In the genomic region with DNA sequence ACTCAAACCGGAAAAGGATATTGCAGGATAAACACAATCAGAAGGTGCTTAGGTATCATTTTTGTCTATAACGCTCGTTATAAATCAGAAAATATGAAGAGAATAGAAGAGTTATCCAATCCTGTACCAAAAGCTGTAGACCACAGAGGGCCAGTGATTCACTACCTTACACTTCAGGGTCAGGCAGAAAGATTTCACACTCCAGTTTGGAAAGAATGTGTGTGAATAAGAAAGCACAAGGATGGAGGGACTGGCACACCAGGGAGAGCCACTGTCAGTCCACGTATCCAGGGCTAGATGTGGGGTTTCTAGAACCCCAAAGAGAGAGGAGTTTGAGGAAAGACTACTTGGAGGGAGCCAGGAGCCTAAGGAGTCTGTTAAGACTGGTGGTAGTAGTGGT, we compare ENCODE assay signal across 10 mouse cellular contexts. TPM values are rescaled to one million over a fixed set of nuclear protein-coding genes. Genes with fewer than 3 reads are reported as not detected.
DNase-seq lines count a peak whose midpoint lies in the region; ATAC-seq and TF ChIP-seq lines count a peak whose summit lies in the region.
"Had no signal": no experiment of that assay in that cellular context is flagged by ENCODE, and none has a peak within 500 bp of the region (broad histone marks: within the 10 kb centered on the region; RNA-seq: fewer than 3 reads in every experiment).

No protein-coding gene starts in this region.

- H3K4me2 ChIP-seq in heart, embryonic 14.5 days (ENCODE audit: low read length) = peak overlapping the region; percentile 70
- 0 out of 2 replicates have a peak overlapping the region, but pooled peaks have one; percentile 80 for H3K4me2 ChIP-seq in CH12.LX (ENCODE audit: insufficient read depth, low read depth, poor library complexity, severe bottlenecking)
- H3K4me2 ChIP-seq in forebrain, embryonic 14.5 days (ENCODE audit: low read length) = peak overlapping the region; percentile 67; the same call in 1 of the 2 replicates
- H3K4me2 ChIP-seq in liver, embryonic 15.5 days = peak overlapping the region; percentile 87

- H3K4me1 ChIP-seq in heart, embryonic 14.5 days (ENCODE audit: control insufficient read depth in 2 of 2, insufficient read depth in 2 of 2, low read length in 2 of 2) = peaks cover 2 to 23% of the 10 kb centered on the region in 2 experiments
- H3K4me1 ChIP-seq in CH12.LX (ENCODE audit: control insufficient read depth in 1 of 2, insufficient read depth in 2 of 2) = peaks cover 3 to 34% of the 10 kb centered on the region in 2 experiments; a peak in 3 of 4 replicates
- peaks cover 17% of the 10 kb centered on the region; the same call in 1 of the 2 replicates for H3K4me1 ChIP-seq in forebrain, embryonic 14.5 days (ENCODE audit: control insufficient read depth, insufficient read depth, low read length)
- peaks cover 43% of the 10 kb centered on the region for H3K4me1 ChIP-seq in liver, embryonic 15.5 days (replicated peaks)

- ATAC-seq in heart, embryonic 14.5 days (ENCODE audit: insufficient number of reproducible peaks, insufficient read depth, low FRiP score, low read depth) = no peak
- no peak for ATAC-seq in forebrain, embryonic 14.5 days
- no peak for ATAC-seq in liver, embryonic 15.5 days (ENCODE audit: insufficient read depth)
- no peak for ATAC-seq in megakaryocyte-erythroid progenitor cell, adult 5-6 weeks (replicated peaks; ENCODE audit: low FRiP score, low TSS enrichment, poor library complexity, severe bottlenecking)

- no peak for TF ChIP-seq CTCF in CH12.LX (conservative IDR thresholded peaks at IDR 0.05 in 1 of 2, IDR thresholded peaks at IDR 0.05 in 1 of 2; ENCODE audit: low read depth in 2 of 2, low read length in 2 of 2)

- H3K27me3 ChIP-seq in heart, embryonic 14.5 days (ENCODE audit: control insufficient read depth, insufficient read depth, low read length) = no peaks in the 10 kb centered on the region
- peaks cover 27% of the 10 kb centered on the region for H3K27me3 ChIP-seq in CH12.LX (replicated peaks)
- H3K27me3 ChIP-seq in forebrain, embryonic 14.5 days (replicated peaks; ENCODE audit: control insufficient read depth, insufficient read depth, low read length) = no peaks in the 10 kb centered on the region
- peaks cover 44% of the 10 kb centered on the region for H3K27me3 ChIP-seq in liver, embryonic 15.5 days

- no peak for TF ChIP-seq POLR2A in CH12.LX (IDR thresholded peaks at IDR 0.05; ENCODE audit: low read depth, low read length)

- no peaks in the 10 kb centered on the region for H3K36me3 ChIP-seq in heart, embryonic 14.5 days (ENCODE audit: control insufficient read depth, insufficient read depth, low read length)
- no peaks in the 10 kb centered on the region for H3K36me3 ChIP-seq in CH12.LX (replicated peaks in 1 of 2; ENCODE audit: control insufficient read depth in 1 of 2, insufficient read depth in 1 of 2, low read length in 1 of 2)
- no peaks in the 10 kb centered on the region for H3K36me3 ChIP-seq in forebrain, embryonic 14.5 days (ENCODE audit: control insufficient read depth, insufficient read depth, low read length)
- H3K36me3 ChIP-seq in liver, embryonic 15.5 days (replicated peaks) = no peaks in the 10 kb centered on the region

- WGBS in heart, embryonic 14.5 days = 51% methylated on average over 4 of the region's 4 CpGs
- 63% methylated on average over 4 of the region's 4 CpGs for WGBS in forebrain, embryonic 14.5 days
- WGBS in liver, embryonic 15.5 days (ENCODE audit: insufficient replicate concordance) = 40% methylated on average over 4 of the region's 4 CpGs

- no peak for TF ChIP-seq EP300 in CH12.LX (IDR thresholded peaks at IDR 0.05; ENCODE audit: low read length)

- H3K27ac ChIP-seq in heart, embryonic 14.5 days (replicated peaks in 1 of 2; ENCODE audit: control insufficient read depth in 1 of 2, insufficient read depth in 1 of 2, low read depth in 2 of 2, low read length in 2 of 2) = peak overlapping the region; percentile 93 to 96; a peak in 3 of 4 replicates
- H3K27ac ChIP-seq in CH12.LX (ENCODE audit: insufficient read depth, low read depth) = no peak overlapping the region
- no peak overlapping the region for H3K27ac ChIP-seq in forebrain, embryonic 14.5 days (ENCODE audit: low read depth, low read length)
- peak overlapping the region; percentile 92; the same call in 1 of the 2 replicates for H3K27ac ChIP-seq in liver, embryonic 15.5 days (replicated peaks)

- no peak for DNase-seq in heart, postnatal 25 days (ENCODE audit: low spot score)
- DNase-seq in CH12.LX (ENCODE audit: extremely low read depth) = no peak
- no peak for DNase-seq in forebrain, embryonic 14.5 days (ENCODE audit: low spot score)
- no peak for DNase-seq in right cerebral cortex, postnatal 4 days
- DNase-seq in natural killer cell, adult 2 months (ENCODE audit: low spot score in 2 of 2) = no peak

- intact Hi-C loops in heart, postnatal 25 days (cut with DNase I) = loop anchor here (5.0 to 10.0 kb wide), 2 partner anchors 55 to 148 kb away; no protein-coding TSS in a partner anchor

- dilution Hi-C loops in CH12.LX (cut with MboI; ENCODE audit: extremely low pct_ligation_motif_present, extremely low pct_unique_long_range_greater_than_20kb, low sequenced_read_pairs) = no loop called here

- no peaks in the 10 kb centered on the region for H3K9me3 ChIP-seq in heart, embryonic 14.5 days (ENCODE audit: control insufficient read depth, low read length)
- no peaks in the 10 kb centered on the region for H3K9me3 ChIP-seq in CH12.LX (replicated peaks; ENCODE audit: low read length)
- no peaks in the 10 kb centered on the region; the same call in 1 of the 2 replicates for H3K9me3 ChIP-seq in forebrain, embryonic 14.5 days (replicated peaks; ENCODE audit: control insufficient read depth, low read length)
- no peaks in the 10 kb centered on the region for H3K9me3 ChIP-seq in liver, embryonic 15.5 days (replicated peaks)
- H3K9me3 ChIP-seq: G1E had no signal

- in situ Hi-C loops in CH12.LX (cut with MboI; ENCODE audit: low pct_ligation_motif_present, low pct_unique_long_range_greater_than_20kb, low sequenced_read_pairs) = no loop called here

- H3K4me3 ChIP-seq in heart, embryonic 14.5 days (ENCODE audit: control insufficient read depth in 1 of 2, insufficient read depth in 1 of 2, low read depth in 1 of 2, low read length in 2 of 2) = 0 out of 4 replicates have a peak overlapping the region, but pooled peaks of 1 of the 2 experiments have one; percentile 58
- H3K4me3 ChIP-seq in CH12.LX (replicated peaks in 1 of 3; ENCODE audit: low read depth in 2 of 3, low read length in 2 of 3, poor library complexity in 1 of 3) = no peak overlapping the region
- H3K4me3 ChIP-seq in forebrain, embryonic 14.5 days (ENCODE audit: low read depth, low read length) = no peak overlapping the region
- peak overlapping the region; percentile 87 for H3K4me3 ChIP-seq in liver, embryonic 15.5 days (replicated peaks)

- H3K79me2 ChIP-seq in CH12.LX (replicated peaks; ENCODE audit: control insufficient read depth, extremely low read depth, insufficient read depth, poor library complexity, severe bottlenecking) = peaks cover 21% of the 10 kb centered on the region

- no peak for TF ChIP-seq RAD21 in CH12.LX (IDR thresholded peaks at IDR 0.05; ENCODE audit: low read depth, low read length)

- peak overlapping the region; percentile 78 for H3K9ac ChIP-seq in heart, embryonic 14.5 days (ENCODE audit: low read length)
- no peak overlapping the region; the same call in 1 of the 2 replicates for H3K9ac ChIP-seq in CH12.LX (ENCODE audit: insufficient read depth, low read depth)
- peak overlapping the region; percentile 35; the same call in 1 of the 2 replicates for H3K9ac ChIP-seq in forebrain, embryonic 14.5 days (ENCODE audit: low read length)
- peak overlapping the region; percentile 50 for H3K9ac ChIP-seq in liver, embryonic 15.5 days

TF ChIP-seq in CH12.LX, 34 proteins besides CTCF, POLR2A, EP300 and RAD21 (continues in another document):
- no peak for TF ChIP-seq NELFE (IDR thresholded peaks at IDR 0.05; ENCODE audit: low read depth, low read length)
- no peak for TF ChIP-seq IRF4 (IDR thresholded peaks at IDR 0.05; ENCODE audit: low read depth, low read length)
- TF ChIP-seq TBP (conservative IDR thresholded peaks at IDR 0.05; ENCODE audit: low read depth, low read length) = no peak
- TF ChIP-seq ZC3H11A (IDR thresholded peaks at IDR 0.05; ENCODE audit: low read depth, low read length) = no peak

RNA-seq across cellular contexts. Expression of gene Oat, which starts 0.7 kb away (rescaled TPM):
- polyA plus RNA-seq in heart, embryonic 14.5 days (2014; fragmentation: Nextera tagmentation; extraction: Ambion mirVana) = 191 and 202 TPM in 2 replicates
- total RNA-seq in heart, postnatal 25 days (2021) = 100 to 1,000 TPM; 162 to 164 TPM
- 104 and 114 TPM in 2 replicates for total RNA-seq in CH12.LX (2012; rRNA removed)
- 202 and 204 TPM in 2 replicates for total RNA-seq in CH12.LX (2014; rRNA removed)
- 79.5 and 87.6 TPM in 2 replicates for polyA plus RNA-seq in CH12.LX (2012; ENCODE audit: insufficient read length, low read depth)
- polyA plus RNA-seq in forebrain, embryonic 14.5 days (2014; fragmentation: Nextera tagmentation; extraction: Ambion mirVana) = 130 and 138 TPM in 2 replicates
- polyA plus RNA-seq in liver, embryonic 15.5 days (2015; fragmentation: Nextera tagmentation; extraction: Ambion mirVana) = 57.2 and 57.6 TPM in 2 replicates
- total RNA-seq in megakaryocyte-erythroid progenitor cell, adult 5-6 weeks (2014; fragmentation: Nextera tagmentation) = 147 and 193 TPM in 2 replicates
- total RNA-seq in megakaryocyte-erythroid progenitor cell, adult 5-6 weeks (2017) = 236 and 240 TPM in 2 replicates

RNA-seq across cellular contexts. Expression of gene Nkx1-2, which starts 22.5 kb away (rescaled TPM):
- polyA plus RNA-seq in heart, embryonic 14.5 days (2014; fragmentation: Nextera tagmentation; extraction: Ambion mirVana) = not detected in 2 replicates
- not detected for total RNA-seq in heart, postnatal 25 days (2021)
- 0.04 TPM in 1 of 2 replicates, not detected in the other for total RNA-seq in CH12.LX (2012; rRNA removed)
- total RNA-seq in CH12.LX (2014; rRNA removed) = not detected in 2 replicates
- polyA plus RNA-seq in CH12.LX (2012; ENCODE audit: insufficient read length, low read depth) = not detected in 2 replicates
- polyA plus RNA-seq in forebrain, embryonic 14.5 days (2014; fragmentation: Nextera tagmentation; extraction: Ambion mirVana) = not detected in 2 replicates
- polyA plus RNA-seq in liver, embryonic 15.5 days (2015; fragmentation: Nextera tagmentation; extraction: Ambion mirVana) = not detected in 2 replicates
- total RNA-seq in megakaryocyte-erythroid progenitor cell, adult 5-6 weeks (2014; fragmentation: Nextera tagmentation) = not detected in 2 replicates
- total RNA-seq in megakaryocyte-erythroid progenitor cell, adult 5-6 weeks (2017) = 0.38 TPM in 1 of 2 replicates, not detected in the other
- polyA plus RNA-seq: G1E; large intestine, adult 2 months had no signal

RNA-seq across cellular contexts. Expression of gene Lhpp, which starts 33.5 kb away (rescaled TPM):
- 29.7 and 35.0 TPM in 2 replicates for polyA plus RNA-seq in heart, embryonic 14.5 days (2014; fragmentation: Nextera tagmentation; extraction: Ambion mirVana)
- 10 to 100 TPM; 14.6 to 15.6 TPM for total RNA-seq in heart, postnatal 25 days (2021)
- 7.8 and 9.2 TPM in 2 replicates for total RNA-seq in CH12.LX (2012; rRNA removed)
- total RNA-seq in CH12.LX (2014; rRNA removed) = 13.8 and 14.6 TPM in 2 replicates
- polyA plus RNA-seq in CH12.LX (2012; ENCODE audit: insufficient read length, low read depth) = 15.4 and 16.5 TPM in 2 replicates
- 26.7 and 29.6 TPM in 2 replicates for polyA plus RNA-seq in forebrain, embryonic 14.5 days (2014; fragmentation: Nextera tagmentation; extraction: Ambion mirVana)
- polyA plus RNA-seq in liver, embryonic 15.5 days (2015; fragmentation: Nextera tagmentation; extraction: Ambion mirVana) = 4.8 and 5.0 TPM in 2 replicates
- total RNA-seq in megakaryocyte-erythroid progenitor cell, adult 5-6 weeks (2014; fragmentation: Nextera tagmentation) = 15.0 and 18.9 TPM in 2 replicates
- 12.3 and 19.4 TPM in 2 replicates for total RNA-seq in megakaryocyte-erythroid progenitor cell, adult 5-6 weeks (2017)

Comparison
In these comparisons a context has a peak if more than half of its experiments do, and no peak if none do; other contexts are left out.
1. H3K27ac ChIP-seq: peak in heart, embryonic 14.5 days (2 of 2) and liver, embryonic 15.5 days (single experiment); none in CH12.LX (single experiment) and forebrain, embryonic 14.5 days (single experiment).
2. Peak in every context shown above with its lines, with median percentiles within 50 percentile points of each other: H3K4me2 ChIP-seq.